Mouse (Mus musculus) intestine, postnatal 0 days (tissue): ENCODE results near the gene Slc35e3. TPM values are rescaled to one million over a fixed set of nuclear protein-coding genes. Genes with fewer than 3 reads are reported as not detected.
"Not testable (repeated sequence)": the region's sequence is repeated elsewhere in the genome, so short reads cannot be mapped to it uniquely, and the experiment has no call there.

Experiments used
- ATAC-seq: fragments of 200-750 bp; cut with Nextera tagmentation; 2 replicates; pipeline ENCODE4 v1.8.0; 2017; ENCODE audit warnings: mild to moderate bottlenecking, moderate TSS enrichment, moderate library complexity
- H3K27ac ChIP-seq: fragments of 300-500 bp; sonication (generic); 2 replicates; pipeline ENCODE4 v1.5.1; 2014; ENCODE audit warnings: mild to moderate bottlenecking, low read depth, low read length, moderate library complexity
- H3K27me3 ChIP-seq: fragments of 300-500 bp; sonication (generic); replicated peaks from 2 replicates; pipeline ENCODE4 v1.6.1; 2014; ENCODE audit warnings: low read length, mixed read lengths; ENCODE audit not compliant: control insufficient read depth, insufficient read depth
- H3K36me3 ChIP-seq: fragments of 300-500 bp; sonication (generic); 2 replicates; pipeline ENCODE4 v1.6.1; 2014; ENCODE audit warnings: mild to moderate bottlenecking, moderate library complexity; ENCODE audit not compliant: control insufficient read depth, insufficient read depth
- H3K4me1 ChIP-seq: fragments of 300-500 bp; sonication (generic); replicated peaks from 2 replicates; pipeline ENCODE4 v1.6.1; 2014; ENCODE audit warnings: antibody characterized with exemption, low read length, mixed read lengths; ENCODE audit not compliant: control insufficient read depth, insufficient read depth
- H3K4me2 ChIP-seq: fragments of 300-500 bp; sonication (generic); replicated peaks from 2 replicates; pipeline ENCODE4 v1.6.1; 2014; ENCODE audit warnings: low read depth, mild to moderate bottlenecking, moderate library complexity
- H3K4me3 ChIP-seq: fragments of 300-500 bp; sonication (generic); 2 replicates; pipeline ENCODE4 v1.5.1; 2014; ENCODE audit warnings: low read depth, low read length
- H3K9ac ChIP-seq: fragments of 300-500 bp; sonication (generic); 2 replicates; pipeline ENCODE4 v1.6.1; 2014; ENCODE audit warnings: mild to moderate bottlenecking, low read depth, low read length
- H3K9me3 ChIP-seq: fragments of 300-500 bp; sonication (generic); 2 replicates; pipeline ENCODE4 v1.6.1; 2016; ENCODE audit warnings: mixed run types; ENCODE audit not compliant: control insufficient read depth
- CTCF ChIP-seq: sonication (generic); IDR thresholded peaks from 2 replicates; pipeline ENCODE4 v1.5.1; 2016; ENCODE audit warnings: low read depth, mild to moderate bottlenecking, control low read depth, antibody characterized with exemption, moderate library complexity
- WGBS: fragments of 180-500 bp; shearing (Covaris S2); extraction: QIAGEN DNeasy Blood & Tissue Kit; methylation state at CpG from one replicate; pipeline ENCODE4 v1.1.7; 2014; 5-methylcytosine and 5-hydroxymethylcytosine counted together
- polyA plus RNA-seq: library from polyadenylated mRNA; unstranded; fragments of >200 nt; fragmentation: Nextera tagmentation; extraction: Ambion mirVana; gene quantifications from 2 replicates; pipeline ENCODE4 v1.2.1, GENCODE M21; 2015

The Slc35e3 gene
- polyA plus RNA-seq, 1 experiment from 2014 or later: 13.5 TPM

DNA sequence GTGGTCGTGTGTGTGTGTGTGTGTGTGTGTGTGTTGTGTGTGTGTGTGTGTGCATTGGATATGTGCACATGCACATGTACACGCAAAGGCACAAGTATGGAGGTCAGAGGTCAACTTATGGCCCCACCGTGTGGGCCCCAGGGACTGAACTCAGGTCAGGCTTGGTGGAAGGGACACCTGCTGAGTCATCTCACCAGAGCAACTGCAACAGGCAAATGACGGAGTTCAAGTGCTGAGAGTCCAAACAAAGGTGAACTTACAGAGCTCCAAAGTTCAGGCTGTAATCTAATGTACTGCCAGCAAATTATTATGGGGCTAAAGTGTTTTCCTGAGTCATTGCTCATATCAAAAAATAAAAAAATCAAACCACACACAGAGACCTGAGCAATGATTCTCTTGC, 9.1 kb downstream of the Slc35e3 start:
- Histone ChIP-seq H3K27me3 (no peaks in the 10 kb centered on the region), H3K4me1 (no peaks in the 10 kb centered on the region), H3K9ac (no peak overlapping the region), H3K4me2 (no peak overlapping the region), H3K4me3 (no peak overlapping the region), H3K9me3 (no peaks in the 10 kb centered on the region), H3K27ac (peak overlapping the region; percentile 70), H3K36me3 (peaks cover 16% of the 10 kb centered on the region)
- ATAC-seq: peak; percentile 86
- 53% methylated on average over 4 of the region's 4 CpGs for WGBS
- TF ChIP-seq CTCF: no peak

- Histone ChIP-seq H3K9me3 (no peaks in the 10 kb centered on the region), H3K27me3 (no peaks in the 10 kb centered on the region), H3K4me2 (no peak overlapping the region), H3K4me3 (no peak overlapping the region), H3K36me3 (peaks cover 16% of the 10 kb centered on the region), H3K4me1 (0 out of 2 replicates have a peak, but pooled peaks cover under 1% of the 10 kb centered on the region), H3K9ac (no peak overlapping the region), H3K27ac (peak overlapping the region; percentile 67)
- TF ChIP-seq CTCF: no peak
- 76% methylated on average over 5 of the region's 5 CpGs for WGBS
- peak; percentile 7; the same call in 1 of the 2 replicates for ATAC-seq
These were observed 9.6 kb downstream of the Slc35e3 start for GRCm38 (mm10) chr10:117736573-117736972.

GRCm38 (mm10) chr10:117735396-117735795, 10.8 kb downstream of the Slc35e3 start:
- H3K4me2 ChIP-seq, H3K4me3 ChIP-seq, H3K27me3 ChIP-seq, H3K4me1 ChIP-seq, H3K9me3 ChIP-seq, H3K9ac ChIP-seq, ATAC-seq: not testable (repeated sequence)
- WGBS: 90% methylated on average over 11 of the region's 12 CpGs
- Histone ChIP-seq H3K36me3 (peaks cover 16% of the 10 kb centered on the region), H3K27ac (peak overlapping the region; percentile 15; the same call in 1 of the 2 replicates)

DNA sequence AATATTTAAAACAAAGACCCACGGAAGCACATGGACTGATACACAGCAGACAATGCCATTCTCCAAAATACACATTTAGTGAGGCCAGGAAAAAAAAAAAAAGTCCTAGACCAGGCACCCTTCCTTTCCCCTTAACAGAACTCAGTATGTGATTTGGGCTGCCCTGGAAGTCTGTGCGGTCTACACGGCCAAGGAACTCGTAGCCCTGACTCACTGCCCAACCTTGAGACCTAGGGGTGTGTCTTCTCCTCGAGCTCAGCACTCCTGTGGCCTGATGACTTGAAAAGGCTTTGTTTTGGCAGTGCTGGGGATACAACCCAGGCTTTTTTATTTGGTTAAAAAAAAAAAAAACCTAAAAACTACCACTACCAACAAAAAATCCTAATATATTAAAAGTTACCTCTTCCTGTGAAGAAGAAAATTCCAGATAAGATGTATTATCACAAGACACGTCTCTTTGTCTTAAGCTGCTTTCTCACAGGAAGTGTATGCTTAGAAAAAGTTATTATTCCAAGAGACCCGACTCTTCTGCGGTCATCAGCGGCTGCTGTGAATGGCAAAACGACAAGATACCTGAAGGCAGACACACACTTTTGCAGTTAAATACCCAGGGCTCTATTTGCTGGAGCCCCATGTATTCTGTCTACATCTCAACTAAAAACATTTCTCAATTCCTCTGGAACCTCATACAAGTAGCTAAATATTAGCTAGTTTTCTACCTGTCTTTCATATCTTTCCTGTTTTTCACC, 11.9 kb downstream of the Slc35e3 start:
- 0 out of 2 replicates have a peak, but pooled peaks have one; percentile 33 for ATAC-seq
- H3K4me2 ChIP-seq, H3K4me3 ChIP-seq, H3K27me3 ChIP-seq, H3K9ac ChIP-seq, H3K4me1 ChIP-seq, H3K27ac ChIP-seq, H3K9me3 ChIP-seq: not testable (repeated sequence)
- WGBS: 40% methylated on average over 9 of the region's 10 CpGs
- H3K36me3 ChIP-seq: peaks cover 14% of the 10 kb centered on the region

GRCm38 (mm10) chr10:117733626-117734025, 12.5 kb downstream of the Slc35e3 start:
- H3K27me3 ChIP-seq, H3K4me2 ChIP-seq, H3K9ac ChIP-seq, H3K4me1 ChIP-seq, H3K4me3 ChIP-seq, H3K9me3 ChIP-seq, H3K27ac ChIP-seq, H3K36me3 ChIP-seq: not testable (repeated sequence)
- ATAC-seq: peak; percentile 16; the same call in 1 of the 2 replicates
- 32% methylated on average over 8 of the region's 8 CpGs for WGBS

- 0 out of 2 replicates have a peak, but pooled peaks cover 2% of the 10 kb centered on the region for H3K36me3 ChIP-seq
- H3K27ac ChIP-seq: no peak overlapping the region
- H3K9me3 ChIP-seq: no peaks in the 10 kb centered on the region
- no peak overlapping the region for H3K9ac ChIP-seq
- H3K27me3 ChIP-seq: no peaks in the 10 kb centered on the region
- H3K4me1 ChIP-seq: 0 out of 2 replicates have a peak, but pooled peaks cover 5% of the 10 kb centered on the region
- TF ChIP-seq CTCF: no peak
- 79% methylated on average over 14 of the region's 14 CpGs for WGBS
- no peak overlapping the region for H3K4me2 ChIP-seq
- no peak for ATAC-seq
- no peak overlapping the region for H3K4me3 ChIP-seq
These were observed 13.1 kb downstream of the Slc35e3 start for GRCm38 (mm10) chr10:117732962-117733592.
